Mouse (Mus musculus) right cerebral cortex, postnatal 25 days (tissue): Measurements from ENCODE around the gene Rbpms2.

Experiments
- DNase-seq: peaks from one replicate; pipeline ENCODE4 v3.0.0; 2022

Gene Rbpms2

DNA sequence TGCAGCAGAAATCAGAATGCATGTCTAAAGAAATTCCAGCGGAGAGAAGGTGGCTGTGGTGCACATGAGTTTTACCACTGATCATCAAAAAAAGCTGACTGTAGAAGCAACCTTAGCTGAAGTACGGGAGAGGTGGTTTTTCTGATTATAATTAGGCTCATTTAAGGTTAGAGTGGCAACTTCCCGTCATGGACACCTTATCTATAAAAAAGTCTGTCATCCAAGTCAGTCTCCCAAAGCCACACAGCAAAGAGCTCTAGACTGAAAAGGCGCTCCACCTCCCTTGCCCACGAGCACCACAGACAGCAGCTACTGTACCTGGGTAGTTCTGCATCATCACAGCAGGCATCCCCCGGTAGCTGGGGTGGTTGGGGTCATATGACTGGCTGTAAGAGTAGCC, 71.1 kb downstream of the Rbpms2 start:
- no peak for DNase-seq

GRCm38 (mm10) chr9:65702286-65702685, 72.8 kb downstream of the Rbpms2 start:
- no peak for DNase-seq

GRCm38 (mm10) chr9:65703241-65703640, 73.8 kb downstream of the Rbpms2 start:
- DNase-seq = no peak

- no peak for DNase-seq
Observed at GRCm38 (mm10) chr9:65703926-65704595, 74.6 kb downstream of the Rbpms2 start.
